Mouse (Mus musculus) adrenal gland, adult 8-10 months (tissue): Measurements from ENCODE around the gene Loxl3. TPM values are rescaled to one million over a fixed set of nuclear protein-coding genes. Genes with fewer than 3 reads are reported as not detected.

Experiments used
- DNase-seq: peaks from one replicate; pipeline ENCODE4 v3.0.0; 2022
- microRNA-seq, 2 experiments: library from miRNA; unstranded; fragments of <30 nt; microRNA quantifications; one replicate each; pipeline ENCODE4 v1.2.0; 2022
- total RNA-seq, 4 experiments: library from RNA; stranded (reverse); gene quantifications; 2 replicates each; pipeline ENCODE4 v1.2.4; 2022

Gene Loxl3
- total RNA-seq, 4 experiments from 2014 or later = 2.2 to 4.8 (median 4.1) TPM

GRCm38 (mm10) chr6:83087205-83087925 lies 53.4 kb downstream of the Loxl3 start:
- no peak for DNase-seq

- no peak for DNase-seq
These were observed 53.9 kb downstream of the Loxl3 start for GRCm38 (mm10) chr6:83087926-83088260.

- no peak for DNase-seq
These were observed 58.6 kb downstream of the Loxl3 start for GRCm38 (mm10) chr6:83092416-83093127.

- no peak for DNase-seq
These were observed 62.0 kb downstream of the Loxl3 start for GRCm38 (mm10) chr6:83095968-83096367.

- peak; percentile 72 for DNase-seq
These were observed 64.4 kb downstream of the Loxl3 start for GRCm38 (mm10) chr6:83098411-83098810.

- peak; percentile 92 for DNase-seq
These were observed 67.3 kb downstream of the Loxl3 start, which contains the start of the genes Ccdc142 and Gm42688 for GRCm38 (mm10) chr6:83101316-83101687. Gene Ccdc142, plus strand, starts transcription at chr6:83101601. Gene Gm42688, plus strand, starts transcription at chr6:83101617.

GRCm38 (mm10) chr6:83101688-83102556 lies 67.9 kb downstream of the Loxl3 start:
- no peak for DNase-seq

Small RNA genes lying within 50 kb of the gene (microRNA-seq; reads per million reads assigned to microRNA genes)
- gene Mir3470a = 0 reads per million in 2 experiments
- gene Mir7040 = 0 to 0.17 reads per million in 2 experiments

Other genes starting within 250 kb of the Loxl3 start
- gene Sema4f, start 94.4 kb upstream of the Loxl3 start, total RNA-seq = 1 to 10 TPM in 3 of 4 experiments, under 1 TPM in 1; 0.96 to 2.5 (median 1.4) TPM
- not detected for gene M1ap, start 87.3 kb upstream of the Loxl3 start, total RNA-seq
- gene Dok1, start 702 bp upstream of the Loxl3 start, total RNA-seq = 10 to 100 TPM; 12.7 to 13.8 (median 13.4) TPM
- gene Aup1, start 20.3 kb downstream of the Loxl3 start, total RNA-seq = 100 to 1,000 TPM; 184 to 207 (median 192) TPM
- gene Htra2, start 21.1 kb downstream of the Loxl3 start, total RNA-seq = 10 to 100 TPM; 50.7 to 69.4 (median 61.0) TPM
- gene Dqx1, start 23.7 kb downstream of the Loxl3 start, total RNA-seq = 1 to 10 TPM; 2.6 to 6.3 (median 4.1) TPM
- gene Tlx2, start 36.1 kb downstream of the Loxl3 start, total RNA-seq = 10 to 100 TPM in 3 of 4 experiments, 1 to 10 TPM in 1; 7.9 to 19.1 (median 13.3) TPM
- gene Pcgf1, start 43.7 kb downstream of the Loxl3 start, total RNA-seq = 10 to 100 TPM; 50.4 to 79.1 (median 66.0) TPM
- 10 to 100 TPM; 16.7 to 24.9 (median 19.6) TPM for gene Lbx2, start 52.2 kb downstream of the Loxl3 start, total RNA-seq
- 10 to 100 TPM in 2 of 4 experiments, 1 to 10 TPM in 2; 5.3 to 14.2 (median 9.7) TPM for gene Ccdc142, start 67.4 kb downstream of the Loxl3 start, total RNA-seq
- 10 to 100 TPM in 2 of 4 experiments, 1 to 10 TPM in 2; 5.9 to 14.3 (median 10.1) TPM for gene Gm42688, start 67.4 kb downstream of the Loxl3 start, total RNA-seq
- 100 to 1,000 TPM in 1 of 4 experiments, 10 to 100 TPM in 3; 81.6 to 113 (median 89.5) TPM for gene Mrpl53, start 74.9 kb downstream of the Loxl3 start, total RNA-seq
- gene Mogs, start 81.3 kb downstream of the Loxl3 start, total RNA-seq = 10 to 100 TPM; 45.9 to 91.9 (median 62.8) TPM
- 100 to 1,000 TPM; 100 to 106 (median 105) TPM for gene Wbp1, start 87.4 kb downstream of the Loxl3 start, total RNA-seq
- gene Ino80b, start 91.3 kb downstream of the Loxl3 start, total RNA-seq = 10 to 100 TPM; 24.9 to 32.3 (median 28.0) TPM
- gene Rtkn, start 101.3 kb downstream of the Loxl3 start, total RNA-seq = 10 to 100 TPM; 16.4 to 34.0 (median 19.9) TPM
- 1 to 10 TPM; 3.2 to 6.3 (median 5.3) TPM for gene Wdr54, start 122.2 kb downstream of the Loxl3 start, total RNA-seq
- 1 to 10 TPM; 1.2 to 2.6 (median 1.9) TPM for gene 1700003E16Rik, start 122.2 kb downstream of the Loxl3 start, total RNA-seq
- 100 to 1,000 TPM; 145 to 192 (median 162) TPM for gene Dctn1, start 131.7 kb downstream of the Loxl3 start, total RNA-seq
- gene Slc4a5, start 185.7 kb downstream of the Loxl3 start, total RNA-seq = under 1 TPM; 0.05 to 0.09 (median 0.08) TPM